ENCODE assay signal across 17 mouse cellular contexts in genomic region chr2:31998443-31998842, GRCm38 (mm10). TPM values are rescaled to one million over a fixed set of nuclear protein-coding genes. Genes with fewer than 3 reads are reported as not detected.
DNase-seq lines count a peak whose midpoint lies in the region; ATAC-seq and TF ChIP-seq lines count a peak whose summit lies in the region.
"Had no signal": no experiment of that assay in that cellular context is flagged by ENCODE, and none has a peak within 500 bp of the region (broad histone marks: within the 10 kb centered on the region; RNA-seq: fewer than 3 reads in every experiment).

No protein-coding gene starts in this region.

- peak; percentile 64 for DNase-seq in CD4-positive, CD25-positive, alpha-beta regulatory T cell, adult 2 months (ENCODE audit: low read depth, low spot score)
- DNase-seq in midbrain, embryonic 14.5 days: peak; percentile 2
- no peak for DNase-seq in midbrain, postnatal 0 days (ENCODE audit: low spot score)
- peak; percentile 9 for DNase-seq in embryo, embryonic 10.5 days (ENCODE audit: low spot score)
- peak; percentile 70 for DNase-seq in thymus, postnatal 4 days
- DNase-seq in midbrain, embryonic 10.5 days (ENCODE audit: low spot score): no peak
- DNase-seq in lung, postnatal 0 days (ENCODE audit: low spot score): no peak
- DNase-seq: cerebellum, adult 2 months; kidney, adult 8-10 months had no signal

- TF ChIP-seq EP300 in lung, postnatal 0 days (IDR thresholded peaks at IDR 0.05): no peak

- no peaks in the 10 kb centered on the region for H3K27me3 ChIP-seq in midbrain, embryonic 14.5 days (ENCODE audit: control insufficient read depth, insufficient read depth, low read length)
- H3K27me3 ChIP-seq in midbrain, postnatal 0 days (ENCODE audit: insufficient read depth, low read length): no peaks in the 10 kb centered on the region
- H3K27me3 ChIP-seq in midbrain, embryonic 10.5 days (ENCODE audit: low read depth, poor library complexity, severe bottlenecking): no peaks in the 10 kb centered on the region
- no peaks in the 10 kb centered on the region for H3K27me3 ChIP-seq in lung, postnatal 0 days (replicated peaks; ENCODE audit: insufficient read depth, low read length)
- H3K27me3 ChIP-seq: embryonic facial prominence, embryonic 12.5 days; forebrain, embryonic 12.5 days; liver, embryonic 15.5 days; stomach, embryonic 15.5 days had no signal

- no peak overlapping the region for H3K9ac ChIP-seq in midbrain, embryonic 14.5 days (replicated peaks; ENCODE audit: low read length)
- H3K9ac ChIP-seq in midbrain, postnatal 0 days (replicated peaks; ENCODE audit: low read length, poor library complexity, severe bottlenecking): no peak overlapping the region
- H3K9ac ChIP-seq in lung, postnatal 0 days (replicated peaks; ENCODE audit: low read depth): no peak overlapping the region
- H3K9ac ChIP-seq: embryonic facial prominence, embryonic 12.5 days; forebrain, embryonic 12.5 days; liver, embryonic 15.5 days; stomach, embryonic 15.5 days had no signal

- H3K4me1 ChIP-seq in midbrain, embryonic 14.5 days (ENCODE audit: control insufficient read depth, insufficient read depth, low read length): no peaks in the 10 kb centered on the region
- no peaks in the 10 kb centered on the region for H3K4me1 ChIP-seq in midbrain, postnatal 0 days (ENCODE audit: insufficient read depth, low read length)
- H3K4me1 ChIP-seq in midbrain, embryonic 10.5 days: no peaks in the 10 kb centered on the region
- no peaks in the 10 kb centered on the region for H3K4me1 ChIP-seq in lung, postnatal 0 days (ENCODE audit: insufficient read depth, low read depth, low read length)
- H3K4me1 ChIP-seq: embryonic facial prominence, embryonic 12.5 days; forebrain, embryonic 12.5 days; limb, embryonic 10.5 days; liver, embryonic 15.5 days; stomach, embryonic 15.5 days had no signal

- no peak overlapping the region for H3K27ac ChIP-seq in midbrain, embryonic 14.5 days (replicated peaks; ENCODE audit: low read depth, low read length)
- H3K27ac ChIP-seq in midbrain, postnatal 0 days (ENCODE audit: low read depth, low read length): no peak overlapping the region
- H3K27ac ChIP-seq in midbrain, embryonic 10.5 days (replicated peaks): no peak overlapping the region
- no peak overlapping the region for H3K27ac ChIP-seq in lung, postnatal 0 days (ENCODE audit: low read length)
- H3K27ac ChIP-seq: embryonic facial prominence, embryonic 12.5 days; forebrain, embryonic 12.5 days; limb, embryonic 10.5 days; liver, embryonic 15.5 days; stomach, embryonic 15.5 days had no signal

- H3K36me3 ChIP-seq in midbrain, embryonic 14.5 days (ENCODE audit: control insufficient read depth, insufficient read depth, low read length): peaks cover 84% of the 10 kb centered on the region
- peaks cover 76% of the 10 kb centered on the region for H3K36me3 ChIP-seq in midbrain, postnatal 0 days (ENCODE audit: insufficient read depth, low read length)
- peaks cover 94% of the 10 kb centered on the region for H3K36me3 ChIP-seq in midbrain, embryonic 10.5 days
- H3K36me3 ChIP-seq in lung, postnatal 0 days (ENCODE audit: insufficient read depth, low read length): peaks cover 53% of the 10 kb centered on the region

- ATAC-seq in CD4-positive, CD25-positive, alpha-beta regulatory T cell, adult 4 months: no peak
- ATAC-seq in midbrain, embryonic 14.5 days (ENCODE audit: low FRiP score, low TSS enrichment): no peak
- ATAC-seq in midbrain, postnatal 0 days (ENCODE audit: low FRiP score): no peak
- ATAC-seq in lung, postnatal 0 days: no peak

- 76% methylated on average over 2 of the region's 2 CpGs for WGBS in midbrain, embryonic 14.5 days
- 79% methylated on average over 2 of the region's 2 CpGs for WGBS in midbrain, postnatal 0 days
- WGBS in midbrain, embryonic 10.5 days: 66% methylated on average over 2 of the region's 2 CpGs
- WGBS in lung, postnatal 0 days: 58% methylated on average over 2 of the region's 2 CpGs

- no peak overlapping the region for H3K4me3 ChIP-seq in midbrain, embryonic 14.5 days (replicated peaks; ENCODE audit: low read depth, low read length)
- no peak overlapping the region for H3K4me3 ChIP-seq in midbrain, postnatal 0 days (ENCODE audit: low read depth, low read length)
- H3K4me3 ChIP-seq in midbrain, embryonic 10.5 days: no peak overlapping the region
- no peak overlapping the region for H3K4me3 ChIP-seq in lung, postnatal 0 days (ENCODE audit: low read depth, low read length)
- H3K4me3 ChIP-seq: embryonic facial prominence, embryonic 12.5 days; forebrain, embryonic 12.5 days; limb, embryonic 10.5 days; liver, embryonic 15.5 days; myocyte; stomach, embryonic 15.5 days had no signal

- H3K4me2 ChIP-seq in midbrain, embryonic 14.5 days (ENCODE audit: low read length): no peak overlapping the region
- H3K4me2 ChIP-seq in midbrain, postnatal 0 days (ENCODE audit: low read depth, low read length, poor library complexity, severe bottlenecking): no peak overlapping the region
- no peak overlapping the region for H3K4me2 ChIP-seq in lung, postnatal 0 days (replicated peaks; ENCODE audit: low read depth, low read length)
- H3K4me2 ChIP-seq: embryonic facial prominence, embryonic 12.5 days; forebrain, embryonic 12.5 days; heart, embryonic 11.5 days; liver, embryonic 15.5 days; stomach, embryonic 15.5 days had no signal

- TF ChIP-seq CTCF in midbrain, postnatal 0 days (IDR thresholded peaks at IDR 0.05): no peak
- no peak for TF ChIP-seq CTCF in lung, postnatal 0 days (IDR thresholded peaks at IDR 0.05)

- H3K9me3 ChIP-seq in midbrain, embryonic 14.5 days (ENCODE audit: control insufficient read depth, low read length): no peaks in the 10 kb centered on the region
- H3K9me3 ChIP-seq in midbrain, postnatal 0 days (ENCODE audit: low read length): no peaks in the 10 kb centered on the region
- no peaks in the 10 kb centered on the region for H3K9me3 ChIP-seq in midbrain, embryonic 10.5 days (replicated peaks)
- no peaks in the 10 kb centered on the region for H3K9me3 ChIP-seq in lung, postnatal 0 days (ENCODE audit: low read length)
- H3K9me3 ChIP-seq: embryonic facial prominence, embryonic 12.5 days; forebrain, embryonic 12.5 days; limb, embryonic 10.5 days; liver, embryonic 15.5 days; stomach, embryonic 15.5 days had no signal

RNA-seq across cellular contexts. Expression of gene Nup214, which starts 24.2 kb away (rescaled TPM):
- 100 to 1,000 TPM in 1 of 2 experiments, 10 to 100 TPM in 1; 87.6 to 102 TPM for polyA plus RNA-seq in CD4-positive, CD25-positive, alpha-beta regulatory T cell, adult 4 months (2017; shearing (Covaris generic))
- polyA plus RNA-seq in midbrain, embryonic 14.5 days (2014; fragmentation: Nextera tagmentation; extraction: Ambion mirVana): 48.2 and 59.9 TPM in 2 replicates
- 28.5 and 29.0 TPM in 2 replicates for total RNA-seq in midbrain, postnatal 0 days (2014; rRNA removed)
- polyA plus RNA-seq in midbrain, postnatal 0 days (2015; fragmentation: Nextera tagmentation; extraction: Ambion mirVana): 59.7 and 67.0 TPM in 2 replicates
- polyA plus RNA-seq in midbrain, embryonic 10.5 days (2016; fragmentation: Nextera tagmentation; extraction: Ambion mirVana): 97.2 and 104 TPM in 2 replicates
- polyA plus RNA-seq in lung, postnatal 0 days (2015; fragmentation: Nextera tagmentation; extraction: Ambion mirVana): 57.1 and 65.6 TPM in 2 replicates

RNA-seq across cellular contexts. Expression of gene Aif1l, which starts 48.5 kb away (rescaled TPM):
- under 1 TPM in 1 of 2 experiments, not detected in 1; 0.56 TPM for polyA plus RNA-seq in CD4-positive, CD25-positive, alpha-beta regulatory T cell, adult 4 months (2017; shearing (Covaris generic))
- polyA plus RNA-seq in midbrain, embryonic 14.5 days (2014; fragmentation: Nextera tagmentation; extraction: Ambion mirVana): 24.2 and 34.7 TPM in 2 replicates
- 20.2 and 24.1 TPM in 2 replicates for total RNA-seq in midbrain, postnatal 0 days (2014; rRNA removed)
- polyA plus RNA-seq in midbrain, postnatal 0 days (2015; fragmentation: Nextera tagmentation; extraction: Ambion mirVana): 19.1 and 21.4 TPM in 2 replicates
- polyA plus RNA-seq in midbrain, embryonic 10.5 days (2016; fragmentation: Nextera tagmentation; extraction: Ambion mirVana): 68.3 and 76.2 TPM in 2 replicates
- 11.7 and 12.6 TPM in 2 replicates for polyA plus RNA-seq in lung, postnatal 0 days (2015; fragmentation: Nextera tagmentation; extraction: Ambion mirVana)

Comparison
In these comparisons a context has a peak if more than half of its experiments do, and no peak if none do; other contexts are left out.
1. DNase-seq: peak in CD4-positive, CD25-positive, alpha-beta regulatory T cell, adult 2 months (single experiment), midbrain, embryonic 14.5 days (single experiment), embryo, embryonic 10.5 days (single experiment) and thymus, postnatal 4 days (single experiment); none in midbrain, postnatal 0 days (single experiment), midbrain, embryonic 10.5 days (single experiment) and lung, postnatal 0 days (single experiment).